In genomic region chrX:129410079-129410478, GRCm38 (mm10) we compare ENCODE assay signal across 25 mouse cellular contexts.
"Had no signal": no experiment of that assay in that cellular context is flagged by ENCODE, and none has a peak within 500 bp of the region (broad histone marks: within the 10 kb centered on the region; RNA-seq: fewer than 3 reads in every experiment).

No protein-coding gene starts in this region.

- DNase-seq: cerebellum, adult 9-10 months; cerebellum, adult 9-11 months; cerebellum, postnatal 10 days; cerebellum, postnatal 14 days; cerebellum, postnatal 25 days; cerebellum, postnatal 36 days; embryo, embryonic 11 days; forebrain, postnatal 0 days; gastrocnemius, adult 2 months; gastrocnemius, postnatal 10 days; gastrocnemius, postnatal 14 days; gastrocnemius, postnatal 25 days; gastrocnemius, postnatal 36 days; heart, adult 18-20 months; heart, adult 2 months had no signal

- H3K9ac ChIP-seq: embryonic facial prominence, embryonic 12.5 days; embryonic facial prominence, embryonic 13.5 days; embryonic facial prominence, embryonic 15.5 days; forebrain, embryonic 12.5 days; forebrain, embryonic 13.5 days; forebrain, embryonic 15.5 days; forebrain, postnatal 0 days had no signal

- H3K27ac ChIP-seq: embryonic facial prominence, embryonic 10.5 days; embryonic facial prominence, embryonic 12.5 days; embryonic facial prominence, embryonic 13.5 days; embryonic facial prominence, embryonic 15.5 days; forebrain, embryonic 10.5 days; forebrain, embryonic 12.5 days; forebrain, embryonic 13.5 days; forebrain, embryonic 15.5 days; gastrocnemius, adult 2 months; heart, adult 2 months; heart, embryonic 10.5 days had no signal

- H3K4me1 ChIP-seq: embryonic facial prominence, embryonic 10.5 days; embryonic facial prominence, embryonic 12.5 days; embryonic facial prominence, embryonic 13.5 days; embryonic facial prominence, embryonic 15.5 days; forebrain, embryonic 10.5 days; forebrain, embryonic 12.5 days; forebrain, embryonic 13.5 days; forebrain, embryonic 15.5 days; heart, embryonic 10.5 days had no signal

- H3K4me3 ChIP-seq: embryonic facial prominence, embryonic 10.5 days; embryonic facial prominence, embryonic 12.5 days; embryonic facial prominence, embryonic 13.5 days; embryonic facial prominence, embryonic 15.5 days; erythroblast, embryonic 14.5 days; forebrain, embryonic 10.5 days; forebrain, embryonic 12.5 days; forebrain, embryonic 13.5 days; forebrain, embryonic 15.5 days; gastrocnemius, adult 2 months; heart, adult 2 months; heart, embryonic 10.5 days had no signal

- H3K36me3 ChIP-seq: embryonic facial prominence, embryonic 10.5 days; embryonic facial prominence, embryonic 12.5 days; embryonic facial prominence, embryonic 13.5 days; embryonic facial prominence, embryonic 15.5 days; forebrain, embryonic 10.5 days; forebrain, embryonic 12.5 days; forebrain, embryonic 15.5 days; heart, embryonic 10.5 days had no signal

- H3K27me3 ChIP-seq: embryonic facial prominence, embryonic 12.5 days; embryonic facial prominence, embryonic 13.5 days; embryonic facial prominence, embryonic 15.5 days; forebrain, embryonic 12.5 days; forebrain, embryonic 13.5 days; forebrain, embryonic 15.5 days had no signal

- H3K9me3 ChIP-seq: embryonic facial prominence, embryonic 10.5 days; embryonic facial prominence, embryonic 12.5 days; embryonic facial prominence, embryonic 13.5 days; embryonic facial prominence, embryonic 15.5 days; forebrain, embryonic 10.5 days; forebrain, embryonic 12.5 days; forebrain, embryonic 13.5 days; forebrain, embryonic 15.5 days; heart, embryonic 10.5 days had no signal
